Mouse (Mus musculus) megakaryocyte, embryonic 14.5 days (primary cell): ENCODE measurements around the gene Tnrc6b.

Experiments
- FLI1 ChIP-seq: IDR thresholded peaks from 2 replicates; pipeline ENCODE4 v1.6.1; 2012; ENCODE audit warnings: low read length, inconsistent platforms, mixed read lengths
- GATA1 ChIP-seq: IDR thresholded peaks from 3 replicates; pipeline ENCODE4 v1.6.1; 2012; ENCODE audit warnings: mixed read lengths, low read length, inconsistent platforms, borderline replicate concordance

DNA sequence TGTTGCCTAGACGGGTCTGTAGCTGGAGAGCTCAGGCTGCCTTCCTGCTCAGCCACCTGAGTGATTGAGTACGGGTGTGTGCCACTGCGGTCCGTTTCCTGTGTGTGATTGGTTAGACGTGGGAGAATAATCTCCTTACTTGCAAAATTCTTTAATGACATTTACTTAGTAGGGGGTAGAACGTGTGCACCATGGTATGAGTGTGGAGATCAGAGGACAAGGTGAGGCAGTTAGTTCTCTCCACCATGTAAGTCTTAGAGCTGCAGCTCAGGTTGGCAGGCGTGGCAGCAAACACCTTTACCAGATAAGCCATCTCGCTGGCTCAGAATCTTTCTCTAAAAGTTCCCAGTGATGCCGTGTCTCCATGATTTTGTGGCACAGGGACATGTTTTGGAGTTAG lies 242.9 kb downstream of the Tnrc6b start:
- TF ChIP-seq GATA1 (no peak), FLI1 (no peak)
